Mouse (Mus musculus) intestine, embryonic 16.5 days (tissue): ENCODE results near the gene Eml4. TPM values are rescaled to one million over a fixed set of nuclear protein-coding genes. Genes with fewer than 3 reads are reported as not detected.

Experiments
- ATAC-seq: fragments of 200-750 bp; cut with Nextera tagmentation; 2 replicates; pipeline ENCODE4 v1.8.0; 2017; ENCODE audit warnings: moderate TSS enrichment, moderate library complexity
- H3K27ac ChIP-seq: fragments of 300-500 bp; sonication (generic); 2 replicates; pipeline ENCODE4 v1.5.1; 2014; ENCODE audit warnings: mild to moderate bottlenecking, low read length
- H3K27me3 ChIP-seq: fragments of 300-500 bp; sonication (generic); replicated peaks from 2 replicates; pipeline ENCODE4 v1.6.1; 2014; ENCODE audit warnings: low read length, control low read depth, mixed read lengths; ENCODE audit not compliant: control insufficient read depth, insufficient read depth
- H3K36me3 ChIP-seq: fragments of 300-500 bp; sonication (generic); 2 replicates; pipeline ENCODE4 v1.6.1; 2014; ENCODE audit warnings: low read length, control low read depth; ENCODE audit not compliant: control insufficient read depth, insufficient read depth
- H3K4me1 ChIP-seq: fragments of 300-500 bp; sonication (generic); 2 replicates; pipeline ENCODE4 v1.6.1; 2014; ENCODE audit warnings: low read length, control low read depth, mixed read lengths; ENCODE audit not compliant: control insufficient read depth, insufficient read depth
- H3K4me2 ChIP-seq: fragments of 300-500 bp; sonication (generic); 2 replicates; pipeline ENCODE4 v1.6.1; 2014; ENCODE audit warnings: low read depth, low read length, control low read depth
- H3K4me3 ChIP-seq: fragments of 300-500 bp; sonication (generic); 2 replicates; pipeline ENCODE4 v1.5.1; 2014; ENCODE audit warnings: mild to moderate bottlenecking, low read length
- H3K9ac ChIP-seq: fragments of 300-500 bp; sonication (generic); 2 replicates; pipeline ENCODE4 v1.6.1; 2014; ENCODE audit warnings: low read depth, low read length
- H3K9me3 ChIP-seq: fragments of 300-500 bp; sonication (generic); 2 replicates; pipeline ENCODE4 v1.6.1; 2016; ENCODE audit warnings: low read length, control low read depth; ENCODE audit not compliant: control insufficient read depth
- WGBS: fragments of 180-500 bp; shearing (Covaris S2); extraction: QIAGEN DNeasy Blood & Tissue Kit; methylation state at CpG from one replicate; pipeline ENCODE4 v1.1.7; 2014; 5-methylcytosine and 5-hydroxymethylcytosine counted together
- polyA plus RNA-seq: library from polyadenylated mRNA; unstranded; fragments of >200 nt; fragmentation: Nextera tagmentation; extraction: Ambion mirVana; gene quantifications from 2 replicates; pipeline ENCODE4 v1.2.1, GENCODE M21; 2015

Gene Eml4
- polyA plus RNA-seq, 1 experiment from 2014 or later, result 26.3 TPM

DNA sequence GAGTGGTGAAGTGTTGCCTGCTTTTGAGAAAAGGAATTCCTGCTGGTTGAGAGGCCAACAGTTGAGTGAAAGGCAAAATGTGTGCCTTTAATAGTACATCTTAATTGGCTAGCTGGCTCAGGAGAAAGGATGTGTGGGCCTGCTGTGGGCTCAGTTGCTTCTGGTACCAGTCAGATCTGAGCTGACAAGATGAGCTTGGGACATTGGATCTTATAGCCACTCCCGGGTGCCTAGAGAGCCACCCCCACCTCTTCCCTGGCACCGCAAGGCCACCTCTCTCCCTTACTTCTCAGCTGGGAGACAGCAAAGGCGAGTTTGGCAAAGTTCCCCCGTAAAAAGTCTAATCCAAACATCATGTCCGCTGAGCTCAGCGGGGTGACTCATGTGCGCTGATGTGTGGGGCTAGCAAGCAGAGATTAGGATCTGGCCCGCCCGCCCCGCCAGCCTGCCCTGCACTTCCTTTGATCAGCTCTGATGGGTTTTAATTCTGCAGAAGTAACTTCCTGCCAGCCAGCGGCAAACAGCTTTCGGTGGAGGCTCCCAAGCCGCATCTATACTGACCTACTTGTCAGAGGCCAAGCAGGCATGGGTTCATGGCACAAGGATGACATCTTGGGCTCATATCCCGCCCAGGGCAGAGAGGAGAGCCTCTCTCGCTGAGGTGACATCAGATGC, 38.4 kb upstream of the Eml4 start:
- WGBS, result 8% methylated on average over 15 of the region's 15 CpGs
- Histone ChIP-seq H3K4me1 (peaks cover 31% of the 10 kb centered on the region), H3K27ac (peak overlapping the region; percentile 77), H3K27me3 (no peaks in the 10 kb centered on the region), H3K36me3 (no peaks in the 10 kb centered on the region), H3K4me3 (no peak overlapping the region), H3K4me2 (peak overlapping the region; percentile 40), H3K9me3 (no peaks in the 10 kb centered on the region), H3K9ac (peak overlapping the region; percentile 41)
- peak; percentile 16; the same call in 1 of the 2 replicates for ATAC-seq

DNA sequence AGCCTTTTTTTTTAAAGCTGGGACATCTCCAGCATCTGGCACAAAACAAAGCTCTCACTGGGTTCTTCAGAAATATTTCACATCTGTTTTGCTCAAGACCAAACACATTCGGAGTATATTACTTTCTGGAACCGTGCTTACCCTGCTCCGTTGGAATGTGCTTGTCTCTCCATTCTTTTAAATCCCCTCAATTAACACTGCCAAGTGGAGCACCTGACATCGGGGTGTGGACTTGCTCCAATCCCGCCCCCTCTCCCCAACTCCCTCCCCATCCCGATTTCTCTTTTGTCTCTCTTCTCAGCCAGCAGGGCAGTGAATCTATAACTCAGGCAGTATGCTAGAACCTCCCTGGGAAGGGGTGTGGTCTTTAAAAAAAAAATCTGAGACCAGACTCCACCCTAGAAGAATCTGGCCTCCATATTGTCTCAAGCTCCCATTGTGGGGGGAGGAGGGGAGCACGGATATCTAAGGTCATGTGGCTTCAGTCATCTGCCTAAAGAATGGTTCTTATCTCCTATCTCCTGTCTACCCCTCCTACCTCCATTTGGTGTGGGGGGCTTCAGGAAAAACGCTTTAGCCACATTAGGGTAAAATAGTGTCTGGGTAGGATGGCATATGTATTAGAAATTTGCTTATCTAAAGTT, 37.6 kb upstream of the Eml4 start:
- ATAC-seq, result no peak
- Histone ChIP-seq H3K36me3 (no peaks in the 10 kb centered on the region), H3K9me3 (no peaks in the 10 kb centered on the region), H3K4me2 (no peak overlapping the region), H3K27ac (no peak overlapping the region), H3K4me1 (peaks cover 27% of the 10 kb centered on the region), H3K9ac (no peak overlapping the region), H3K4me3 (no peak overlapping the region), H3K27me3 (no peaks in the 10 kb centered on the region)
- WGBS, result 34% methylated on average over 8 of the region's 8 CpGs

DNA sequence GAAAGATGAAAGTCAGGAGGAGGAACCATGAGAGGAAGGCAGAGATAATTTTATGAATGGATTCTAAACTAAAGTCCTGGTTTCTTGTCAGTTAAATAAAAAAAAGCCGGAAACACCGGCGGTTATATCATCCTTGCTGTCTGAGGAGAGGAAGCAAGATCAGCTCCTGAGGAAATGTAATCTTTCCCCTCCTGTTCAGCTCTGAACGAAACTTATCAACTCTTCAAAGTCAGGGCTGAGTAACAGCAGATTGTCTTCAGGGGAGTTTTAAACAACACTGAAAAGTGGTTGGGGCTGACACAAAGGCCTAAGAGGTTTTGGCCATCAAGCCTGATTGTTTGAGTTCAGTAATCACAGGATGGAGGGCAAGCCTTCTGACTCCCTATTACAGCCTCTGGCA, 35.3 kb upstream of the Eml4 start:
- Histone ChIP-seq H3K4me2 (no peak overlapping the region), H3K9ac (no peak overlapping the region), H3K27ac (peak overlapping the region; percentile 62), H3K36me3 (no peaks in the 10 kb centered on the region), H3K9me3 (no peaks in the 10 kb centered on the region), H3K4me3 (no peak overlapping the region), H3K4me1 (peaks cover 18% of the 10 kb centered on the region), H3K27me3 (no peaks in the 10 kb centered on the region)
- ATAC-seq, result no peak
- 51% methylated on average over 4 of the region's 4 CpGs for WGBS

DNA sequence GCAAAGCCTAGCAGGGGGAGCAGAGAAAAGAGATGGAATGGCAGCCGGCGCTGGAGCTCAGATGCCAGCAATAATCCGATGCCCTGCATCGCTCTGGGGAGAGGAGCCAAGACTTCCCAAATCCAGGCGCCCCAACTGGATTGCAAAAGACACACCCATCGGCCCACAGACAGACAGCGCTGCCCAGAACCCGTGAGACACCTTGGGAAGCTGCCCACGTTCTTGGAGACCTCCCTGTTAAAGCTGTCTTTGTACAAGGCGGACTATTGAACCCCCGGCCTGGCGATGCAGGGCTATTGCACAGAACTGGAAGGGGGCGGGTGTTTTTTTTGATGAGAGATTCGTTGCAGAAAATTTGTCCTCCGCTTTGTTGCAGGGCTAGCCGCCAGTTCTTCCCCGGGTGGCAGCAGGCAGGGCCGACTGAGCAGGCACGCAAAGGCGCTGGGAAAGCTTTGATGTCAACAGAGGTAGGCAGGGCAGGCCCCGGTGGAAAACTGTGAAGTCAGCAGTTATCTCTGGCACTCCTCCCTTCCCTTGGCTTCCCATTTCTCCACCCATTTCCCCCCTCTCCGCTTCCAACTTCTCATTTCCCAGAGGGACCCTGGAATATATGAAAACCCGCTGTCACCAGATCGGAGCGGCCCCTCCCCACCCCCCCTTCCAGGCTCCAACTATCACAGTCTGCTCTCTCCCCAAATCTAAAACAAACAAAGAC, 28.0 kb upstream of the Eml4 start:
- no peaks in the 10 kb centered on the region for H3K27me3 ChIP-seq
- peak overlapping the region; percentile 57 for H3K9ac ChIP-seq
- H3K4me1 ChIP-seq, result peaks cover 27% of the 10 kb centered on the region
- WGBS, result 12% methylated on average over 25 of the region's 25 CpGs
- H3K4me2 ChIP-seq, result peak overlapping the region; percentile 55
- H3K27ac ChIP-seq, result peak overlapping the region; percentile 72
- no peaks in the 10 kb centered on the region for H3K36me3 ChIP-seq
- peak overlapping the region; percentile 29 for H3K4me3 ChIP-seq
- H3K9me3 ChIP-seq, result no peaks in the 10 kb centered on the region
- peak; percentile 69 for ATAC-seq

DNA sequence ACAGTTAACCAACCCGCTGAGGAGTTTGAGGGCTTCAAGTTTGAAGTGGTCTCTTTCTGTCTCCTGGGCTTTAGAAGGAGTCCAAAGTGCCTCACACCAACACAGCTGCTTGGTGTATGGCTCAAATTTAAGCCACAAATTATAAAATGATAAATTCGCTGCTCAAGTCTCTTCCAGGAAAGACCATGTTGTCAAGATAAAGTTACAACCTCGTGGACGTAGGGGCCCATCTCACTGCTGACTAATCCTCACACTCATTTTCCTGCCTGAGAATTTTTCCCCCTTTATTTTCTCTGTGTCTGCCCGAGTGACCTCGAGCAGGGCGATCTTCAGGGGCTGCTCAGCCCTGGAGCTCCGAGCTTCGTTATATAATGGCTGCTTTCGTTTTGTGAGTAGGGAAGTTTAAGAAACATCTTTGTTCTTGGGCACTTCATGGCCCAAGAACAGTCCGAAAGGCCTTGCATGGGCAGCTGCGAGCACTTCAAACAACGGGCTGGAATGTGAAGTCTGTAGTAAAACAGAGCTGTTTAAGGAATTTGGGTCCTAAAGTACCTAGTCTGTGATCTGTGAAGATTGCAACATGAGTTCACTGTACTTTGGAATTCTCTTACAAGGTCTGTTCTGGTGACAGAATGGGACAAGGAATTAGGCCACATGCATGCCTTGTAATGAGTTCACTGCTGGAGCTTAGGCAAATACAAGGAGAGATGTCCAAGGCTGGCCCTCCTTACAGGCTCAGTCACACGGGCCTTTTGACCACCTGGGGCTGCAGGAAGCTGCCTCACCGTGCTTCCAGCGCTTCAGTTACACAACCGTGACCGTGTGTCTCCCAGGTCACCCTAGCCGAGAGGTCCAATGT, 27.1 kb upstream of the Eml4 start:
- H3K27me3 ChIP-seq, result no peaks in the 10 kb centered on the region
- peak; percentile 70 for ATAC-seq
- no peak overlapping the region for H3K4me3 ChIP-seq
- no peaks in the 10 kb centered on the region for H3K9me3 ChIP-seq
- peaks cover 27% of the 10 kb centered on the region for H3K4me1 ChIP-seq
- H3K36me3 ChIP-seq, result no peaks in the 10 kb centered on the region
- peak overlapping the region; percentile 55 for H3K4me2 ChIP-seq
- WGBS, result 45% methylated on average over 19 of the region's 19 CpGs
- peak overlapping the region; percentile 57; the same call in 1 of the 2 replicates for H3K9ac ChIP-seq
- H3K27ac ChIP-seq, result peak overlapping the region; percentile 72

DNA sequence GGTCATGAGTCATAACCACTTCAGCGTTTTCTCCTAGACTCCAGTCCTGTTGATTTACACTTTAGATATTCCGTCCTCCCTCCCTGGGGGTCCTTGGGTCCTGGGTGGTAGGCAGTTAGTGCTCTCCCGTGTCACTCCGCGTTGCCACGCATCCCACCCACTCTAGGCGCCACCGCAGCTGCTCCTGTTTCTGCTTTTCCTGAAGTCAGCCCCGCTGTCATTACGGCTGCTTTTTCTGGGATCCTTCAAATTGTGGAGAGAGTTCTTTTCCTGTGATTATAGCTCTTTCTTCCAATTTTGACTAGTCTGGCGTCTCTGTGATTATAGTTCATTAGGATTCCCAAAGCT, 26.5 kb upstream of the Eml4 start:
- H3K9ac ChIP-seq, result no peak overlapping the region
- peak overlapping the region; percentile 72 for H3K27ac ChIP-seq
- no peaks in the 10 kb centered on the region for H3K27me3 ChIP-seq
- 86% methylated on average over 11 of the region's 11 CpGs for WGBS
- no peak overlapping the region for H3K4me3 ChIP-seq
- no peak for ATAC-seq
- no peak overlapping the region for H3K4me2 ChIP-seq
- no peaks in the 10 kb centered on the region for H3K9me3 ChIP-seq
- no peaks in the 10 kb centered on the region for H3K36me3 ChIP-seq
- H3K4me1 ChIP-seq, result peaks cover 32% of the 10 kb centered on the region

DNA sequence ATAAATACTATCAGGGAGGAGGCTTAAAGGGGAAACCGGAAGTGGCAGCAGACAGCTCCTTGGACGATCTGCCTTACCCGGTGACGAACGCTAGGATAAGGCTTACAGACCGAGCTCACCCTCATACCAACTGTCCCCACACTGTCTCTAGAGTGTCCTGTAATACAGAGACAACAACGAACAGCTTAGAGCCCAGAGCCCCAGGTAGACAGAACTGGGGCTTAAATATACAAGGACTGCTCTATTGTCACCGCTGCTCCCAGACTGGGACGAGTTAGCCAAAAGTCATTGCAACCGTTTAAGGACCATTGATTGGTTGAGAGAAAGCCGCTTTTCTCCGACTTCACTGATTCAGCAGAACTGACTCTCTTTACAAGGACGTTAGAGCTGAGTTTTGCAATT, 15.5 kb upstream of the Eml4 start:
- H3K27me3 ChIP-seq, result no peaks in the 10 kb centered on the region
- no peak overlapping the region for H3K27ac ChIP-seq
- no peak overlapping the region for H3K9ac ChIP-seq
- no peak; the same call in 1 of the 2 replicates for ATAC-seq
- 49% methylated on average over 13 of the region's 13 CpGs for WGBS
- H3K9me3 ChIP-seq, result no peaks in the 10 kb centered on the region
- H3K36me3 ChIP-seq, result no peaks in the 10 kb centered on the region
- peak overlapping the region; percentile 24 for H3K4me3 ChIP-seq
- peaks cover 7% of the 10 kb centered on the region; the same call in 1 of the 2 replicates for H3K4me1 ChIP-seq
- H3K4me2 ChIP-seq, result peak overlapping the region; percentile 38

DNA sequence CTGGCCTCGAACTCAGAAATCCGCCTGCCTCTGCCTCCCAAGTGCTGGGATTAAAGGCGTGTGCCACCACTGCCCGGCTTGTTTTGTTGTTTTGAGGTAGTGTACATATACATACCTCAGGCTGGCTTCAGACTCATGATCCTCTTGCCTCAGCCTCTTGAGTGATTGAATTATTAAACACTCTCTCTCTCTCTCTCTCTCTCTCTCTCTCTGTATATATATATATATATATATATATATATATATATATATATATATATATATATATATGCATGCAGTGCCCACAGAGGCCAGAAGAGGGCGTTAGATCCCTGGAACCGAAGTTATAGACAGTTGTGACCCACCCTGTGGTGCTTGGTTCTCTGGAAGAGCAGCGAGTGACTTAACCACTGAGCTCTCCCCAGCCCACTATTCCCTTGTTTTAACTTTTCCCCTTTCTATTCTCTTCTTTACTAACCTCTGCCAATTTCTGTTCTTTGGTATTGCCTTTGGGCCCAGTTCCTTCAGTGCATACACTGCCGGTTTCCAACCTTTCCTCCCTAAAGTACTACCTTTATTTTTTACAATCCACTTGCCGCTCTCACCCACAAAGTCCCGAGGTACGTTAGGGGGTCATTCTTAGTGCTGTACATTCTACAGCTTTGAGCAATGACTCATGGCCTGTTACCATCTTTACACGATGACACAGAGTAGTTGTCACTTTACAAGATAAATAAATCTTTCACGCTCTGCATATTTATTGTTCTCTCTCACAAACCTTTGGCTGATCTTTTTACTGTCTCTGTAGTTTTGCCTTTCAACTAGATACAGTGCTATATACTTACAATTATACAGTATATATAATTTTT, 13.5 kb upstream of the Eml4 start:
- Histone ChIP-seq H3K4me1 (peaks cover 2% of the 10 kb centered on the region; the same call in 1 of the 2 replicates), H3K27me3 (no peaks in the 10 kb centered on the region), H3K36me3 (no peaks in the 10 kb centered on the region), H3K4me2 (no peak overlapping the region), H3K9me3 (no peaks in the 10 kb centered on the region), H3K4me3 (no peak overlapping the region), H3K9ac (no peak overlapping the region), H3K27ac (no peak overlapping the region)
- 73% methylated on average over 13 of the region's 13 CpGs for WGBS
- ATAC-seq, result no peak
